10 mouse cellular contexts compared by ENCODE assay signal in genomic region chr11:119213166-119213885, GRCm38 (mm10). TPM values are rescaled to one million over a fixed set of nuclear protein-coding genes. Genes with fewer than 3 reads are reported as not detected.
A peak's percentile ranks its signal among the peaks of the same experiment; 100 is the strongest.
DNase-seq lines count a peak whose midpoint lies in the region; ATAC-seq lines count a peak whose summit lies in the region.
"Had no signal": no experiment of that assay in that cellular context is flagged by ENCODE, and none has a peak within 500 bp of the region (broad histone marks: within the 10 kb centered on the region; RNA-seq: fewer than 3 reads in every experiment).

No protein-coding gene starts in this region.

- peak; percentile 35 for DNase-seq in retina, postnatal 1 day
- DNase-seq in retina, embryonic 14.5 days (ENCODE audit: low spot score): no peak
- no peak for DNase-seq in embryonic facial prominence, embryonic 10.5 days (ENCODE audit: low spot score)
- no peak for DNase-seq in thymus, postnatal 4 days
- no peak for DNase-seq in left cerebral cortex, adult 18-20 months (ENCODE audit: low spot score in 2 of 2)
- DNase-seq: right cerebral cortex, postnatal 25 days had no signal

- no peak for ATAC-seq in heart, embryonic 16.5 days (replicated peaks; ENCODE audit: extremely low read depth, insufficient read depth, low FRiP score)
- no peak for ATAC-seq in heart, embryonic 11.5 days (replicated peaks; ENCODE audit: insufficient number of reproducible peaks, low FRiP score, low TSS enrichment)
- no peak for ATAC-seq in stomach, embryonic 16.5 days (ENCODE audit: insufficient read depth, low FRiP score)

- no peak overlapping the region for H3K9ac ChIP-seq in heart, embryonic 16.5 days (ENCODE audit: low read length)
- no peak overlapping the region for H3K9ac ChIP-seq in heart, embryonic 11.5 days (ENCODE audit: low read depth, low read length)
- no peak overlapping the region for H3K9ac ChIP-seq in stomach, embryonic 16.5 days (ENCODE audit: low read length)

- no peak overlapping the region for H3K4me2 ChIP-seq in heart, embryonic 16.5 days (ENCODE audit: low read depth, low read length)
- H3K4me2 ChIP-seq in heart, embryonic 11.5 days: no peak overlapping the region
- H3K4me2 ChIP-seq in stomach, embryonic 16.5 days (ENCODE audit: low read depth, low read length): no peak overlapping the region

- H3K27me3 ChIP-seq in heart, embryonic 16.5 days (ENCODE audit: control insufficient read depth, insufficient read depth, low read length): no peaks in the 10 kb centered on the region
- no peaks in the 10 kb centered on the region for H3K27me3 ChIP-seq in heart, embryonic 11.5 days (ENCODE audit: control insufficient read depth, insufficient read depth, low read length)
- H3K27me3 ChIP-seq in embryonic facial prominence, embryonic 10.5 days (replicated peaks; ENCODE audit: low read depth, poor library complexity, severe bottlenecking): no peaks in the 10 kb centered on the region
- no peaks in the 10 kb centered on the region for H3K27me3 ChIP-seq in stomach, embryonic 16.5 days (ENCODE audit: control insufficient read depth, insufficient read depth, low read length)

- H3K4me1 ChIP-seq in heart, embryonic 16.5 days (ENCODE audit: control insufficient read depth, insufficient read depth, low read length): peaks cover 62% of the 10 kb centered on the region
- peaks cover 38% of the 10 kb centered on the region for H3K4me1 ChIP-seq in heart, embryonic 11.5 days (ENCODE audit: control insufficient read depth, insufficient read depth, low read length)
- peaks cover 91% of the 10 kb centered on the region for H3K4me1 ChIP-seq in embryonic facial prominence, embryonic 10.5 days
- H3K4me1 ChIP-seq in stomach, embryonic 16.5 days (ENCODE audit: control insufficient read depth, insufficient read depth, low read length): peaks cover 69% of the 10 kb centered on the region

- H3K36me3 ChIP-seq in heart, embryonic 16.5 days (ENCODE audit: control insufficient read depth, insufficient read depth): peaks cover 7% of the 10 kb centered on the region
- no peaks in the 10 kb centered on the region for H3K36me3 ChIP-seq in heart, embryonic 11.5 days (ENCODE audit: control insufficient read depth, insufficient read depth, low read length)
- peaks cover 42% of the 10 kb centered on the region for H3K36me3 ChIP-seq in embryonic facial prominence, embryonic 10.5 days (replicated peaks)
- 0 out of 2 replicates have a peak, but pooled peaks cover 5% of the 10 kb centered on the region for H3K36me3 ChIP-seq in stomach, embryonic 16.5 days (ENCODE audit: control insufficient read depth, insufficient read depth, low read length)

- H3K9me3 ChIP-seq in heart, embryonic 16.5 days (replicated peaks; ENCODE audit: control insufficient read depth, low read length): no peaks in the 10 kb centered on the region
- no peaks in the 10 kb centered on the region for H3K9me3 ChIP-seq in heart, embryonic 11.5 days (replicated peaks; ENCODE audit: control insufficient read depth, low read length)
- no peaks in the 10 kb centered on the region for H3K9me3 ChIP-seq in embryonic facial prominence, embryonic 10.5 days
- H3K9me3 ChIP-seq in stomach, embryonic 16.5 days (replicated peaks; ENCODE audit: control insufficient read depth, low read length): no peaks in the 10 kb centered on the region
- H3K9me3 ChIP-seq: megakaryocyte, embryonic 14.5 days had no signal

- H3K4me3 ChIP-seq in heart, embryonic 16.5 days (ENCODE audit: low read length): no peak overlapping the region
- H3K4me3 ChIP-seq in heart, embryonic 11.5 days (ENCODE audit: low read depth, low read length): no peak overlapping the region
- H3K4me3 ChIP-seq in embryonic facial prominence, embryonic 10.5 days: no peak overlapping the region
- no peak overlapping the region for H3K4me3 ChIP-seq in stomach, embryonic 16.5 days (replicated peaks; ENCODE audit: low read length)
- H3K4me3 ChIP-seq: megakaryocyte, embryonic 14.5 days had no signal

- 53% methylated on average over 19 of the region's 19 CpGs for WGBS in heart, embryonic 16.5 days
- WGBS in heart, embryonic 11.5 days (ENCODE audit: insufficient replicate concordance): 54% methylated on average over 19 of the region's 19 CpGs
- WGBS in embryonic facial prominence, embryonic 10.5 days: 61% methylated on average over 19 of the region's 19 CpGs
- WGBS in stomach, embryonic 16.5 days: 56% methylated on average over 19 of the region's 19 CpGs

- peak overlapping the region; percentile 47 for H3K27ac ChIP-seq in heart, embryonic 16.5 days (ENCODE audit: low read length)
- H3K27ac ChIP-seq in heart, embryonic 11.5 days (ENCODE audit: low read depth, low read length): no peak overlapping the region
- H3K27ac ChIP-seq in embryonic facial prominence, embryonic 10.5 days (replicated peaks): 0 out of 2 replicates have a peak overlapping the region, but pooled peaks have one; percentile 24
- peak overlapping the region; percentile 22; the same call in 1 of the 2 replicates for H3K27ac ChIP-seq in stomach, embryonic 16.5 days (ENCODE audit: low read length)

RNA-seq across cellular contexts. Expression of gene Tbc1d16, which starts 15.0 kb away (rescaled TPM):
- 15.6 and 19.1 TPM in 2 replicates for polyA plus RNA-seq in heart, embryonic 16.5 days (2015; fragmentation: Nextera tagmentation; extraction: Ambion mirVana)
- 4.1 and 4.7 TPM in 2 replicates for polyA plus RNA-seq in heart, embryonic 11.5 days (2014; fragmentation: Nextera tagmentation; extraction: Ambion mirVana)
- 25.3 and 25.5 TPM in 2 replicates for polyA plus RNA-seq in embryonic facial prominence, embryonic 10.5 days (2016; fragmentation: Nextera tagmentation; extraction: Ambion mirVana)
- 13.6 and 14.8 TPM in 2 replicates for polyA plus RNA-seq in stomach, embryonic 16.5 days (2015; fragmentation: Nextera tagmentation; extraction: Ambion mirVana)
- 10 to 100 TPM; 24.8 to 27.5 TPM for total RNA-seq in left cerebral cortex, adult 18-20 months (2021)

RNA-seq across cellular contexts. Expression of gene Ccdc40, which starts 15.0 kb away (rescaled TPM):
- polyA plus RNA-seq in heart, embryonic 16.5 days (2015; fragmentation: Nextera tagmentation; extraction: Ambion mirVana): 2.9 and 3.1 TPM in 2 replicates
- polyA plus RNA-seq in heart, embryonic 11.5 days (2014; fragmentation: Nextera tagmentation; extraction: Ambion mirVana): 3.5 and 4.0 TPM in 2 replicates
- 16.4 and 19.5 TPM in 2 replicates for polyA plus RNA-seq in embryonic facial prominence, embryonic 10.5 days (2016; fragmentation: Nextera tagmentation; extraction: Ambion mirVana)
- 2.3 and 2.4 TPM in 2 replicates for polyA plus RNA-seq in stomach, embryonic 16.5 days (2015; fragmentation: Nextera tagmentation; extraction: Ambion mirVana)
- under 1 TPM; 0.70 to 0.91 TPM for total RNA-seq in left cerebral cortex, adult 18-20 months (2021)

RNA-seq across cellular contexts. Expression of gene Gaa, which starts 54.4 kb away (rescaled TPM):
- polyA plus RNA-seq in heart, embryonic 16.5 days (2015; fragmentation: Nextera tagmentation; extraction: Ambion mirVana): 92.3 and 95.9 TPM in 2 replicates
- 49.6 and 62.9 TPM in 2 replicates for polyA plus RNA-seq in heart, embryonic 11.5 days (2014; fragmentation: Nextera tagmentation; extraction: Ambion mirVana)
- polyA plus RNA-seq in embryonic facial prominence, embryonic 10.5 days (2016; fragmentation: Nextera tagmentation; extraction: Ambion mirVana): 30.8 TPM in 2 replicates
- 74.7 and 85.1 TPM in 2 replicates for polyA plus RNA-seq in stomach, embryonic 16.5 days (2015; fragmentation: Nextera tagmentation; extraction: Ambion mirVana)
- 100 to 1,000 TPM; 242 to 279 TPM for total RNA-seq in left cerebral cortex, adult 18-20 months (2021)
